Mouse (Mus musculus) kidney, adult 2 months (tissue): Measurements from ENCODE around the gene Piwil1.

Source experiments
- CTCF ChIP-seq: fragments of 200-500 bp; conservative IDR thresholded peaks from 2 replicates; pipeline ENCODE4 v1.5.1; 2011; ENCODE audit warnings: low read depth, mild to moderate bottlenecking, control low read depth, low read length, moderate library complexity, mixed read lengths; ENCODE audit not compliant: insufficient read depth, insufficient read length
- POLR2A ChIP-seq: fragments of 200-500 bp; IDR thresholded peaks from one replicate; pipeline ENCODE4 v1.6.1; 2011; ENCODE audit warnings: low read depth, low read length, control low read depth

- TF ChIP-seq CTCF (no peak; the same call in 1 of the 2 replicates), POLR2A (no peak)
These were observed 27.0 kb downstream of the Piwil1 start for GRCm38 (mm10) chr5:128729341-128729740.
